Mouse (Mus musculus) neural tube, embryonic 12.5 days (tissue): ENCODE measurements around the gene Olfr1158. TPM values are rescaled to one million over a fixed set of nuclear protein-coding genes. Genes with fewer than 3 reads are reported as not detected.
"Not testable (repeated sequence)": the region's sequence is repeated elsewhere in the genome, so short reads cannot be mapped to it uniquely, and the experiment has no call there.

Source experiments
- ATAC-seq: fragments of 200-750 bp; cut with Nextera tagmentation; 2 replicates; pipeline ENCODE4 v1.8.0; 2017; ENCODE audit warnings: low read depth, mild to moderate bottlenecking, moderate TSS enrichment, moderate library complexity; ENCODE audit not compliant: low FRiP score
- H3K27ac ChIP-seq: fragments of 300-500 bp; sonication (generic); 2 replicates; pipeline ENCODE4 v1.5.1; 2016
- H3K27me3 ChIP-seq: fragments of 300-500 bp; sonication (generic); replicated peaks from 2 replicates; pipeline ENCODE4 v1.6.1; 2016; ENCODE audit warnings: mild to moderate bottlenecking
- H3K36me3 ChIP-seq: fragments of 300-500 bp; sonication (generic); 2 replicates; pipeline ENCODE4 v1.6.1; 2016; ENCODE audit warnings: mild to moderate bottlenecking
- H3K4me1 ChIP-seq: fragments of 300-500 bp; sonication (generic); 2 replicates; pipeline ENCODE4 v1.6.1; 2016
- H3K4me2 ChIP-seq: fragments of 300-500 bp; sonication (generic); replicated peaks from 2 replicates; pipeline ENCODE4 v1.6.1; 2016; ENCODE audit warnings: mild to moderate bottlenecking
- H3K4me3 ChIP-seq: fragments of 300-500 bp; sonication (generic); 2 replicates; pipeline ENCODE4 v1.5.1; 2016
- H3K9ac ChIP-seq: fragments of 300-500 bp; sonication (generic); 2 replicates; pipeline ENCODE4 v1.6.1; 2016; ENCODE audit warnings: mild to moderate bottlenecking
- H3K9me3 ChIP-seq: fragments of 300-500 bp; sonication (generic); 2 replicates; pipeline ENCODE4 v1.6.1; 2016; ENCODE audit warnings: mild to moderate bottlenecking
- WGBS: fragments of 180-500 bp; shearing (Covaris S2); methylation state at CpG from one replicate; pipeline ENCODE4 v1.1.7; 2016; 5-methylcytosine and 5-hydroxymethylcytosine counted together
- polyA plus RNA-seq: library from polyadenylated mRNA; unstranded; fragments of >200 nt; fragmentation: Nextera tagmentation; extraction: Ambion mirVana; gene quantifications from 2 replicates; pipeline ENCODE4 v1.2.1, GENCODE M21; 2016

The Olfr1158 gene
- polyA plus RNA-seq, result not detected in 2 replicates

GRCm38 (mm10) chr2:87989813-87990212 is at the start of gene Olfr1158:
Olfr1158 (plus strand) TSS chr2:87990113.
- H3K36me3 ChIP-seq, result no peaks in the 10 kb centered on the region
- ATAC-seq, result no peak
- H3K4me1 ChIP-seq, result no peaks in the 10 kb centered on the region
- H3K4me3 ChIP-seq, result no peak within 1 kb of the TSS
- no peak within 1 kb of the TSS for H3K9ac ChIP-seq
- H3K27ac ChIP-seq, result no peak within 1 kb of the TSS
- no peaks in the 10 kb centered on the region for H3K27me3 ChIP-seq
- no peaks in the 10 kb centered on the region for H3K9me3 ChIP-seq
- no peak within 1 kb of the TSS for H3K4me2 ChIP-seq

- 95% methylated on average over 1 of the region's 1 CpGs for WGBS
Measured at GRCm38 (mm10) chr2:87945037-87945436, 44.9 kb upstream of the Olfr1158 start, which contains the start of gene Olfr1155. Olfr1155 (minus strand) TSS chr2:87945137.

GRCm38 (mm10) chr2:87953000-87953399 is 36.9 kb upstream of the Olfr1158 start, which contains the start of gene Olfr1156:
Olfr1156 (minus strand) TSS chr2:87953100.
- H3K9ac ChIP-seq, result no peak within 1 kb of the TSS
- no peaks in the 10 kb centered on the region for H3K9me3 ChIP-seq
- no peak within 1 kb of the TSS for H3K27ac ChIP-seq
- H3K4me1 ChIP-seq, result no peaks in the 10 kb centered on the region
- H3K4me2 ChIP-seq, result no peak within 1 kb of the TSS
- no peaks in the 10 kb centered on the region for H3K27me3 ChIP-seq
- ATAC-seq, result no peak
- H3K36me3 ChIP-seq, result no peaks in the 10 kb centered on the region
- no peak within 1 kb of the TSS for H3K4me3 ChIP-seq

More at GRCm38 (mm10) chr2:87945037-87945436, 44.9 kb upstream of the Olfr1158 start, which contains the start of gene Olfr1155:
- Histone ChIP-seq H3K4me2 (no peak within 1 kb of the TSS), H3K27ac (no peak within 1 kb of the TSS), H3K4me1 (no peaks in the 10 kb centered on the region), H3K36me3 (no peaks in the 10 kb centered on the region), H3K4me3 (no peak within 1 kb of the TSS), H3K27me3 (no peaks in the 10 kb centered on the region), H3K9me3 (no peaks in the 10 kb centered on the region), H3K9ac (no peak within 1 kb of the TSS)
- ATAC-seq, result no peak

GRCm38 (mm10) chr2:87968199-87968598 is 21.7 kb upstream of the Olfr1158 start, which contains the start of gene Olfr1157:
Olfr1157 (minus strand) TSS chr2:87968299.
- Histone ChIP-seq H3K36me3 (no peaks in the 10 kb centered on the region), H3K4me2 (no peak within 1 kb of the TSS), H3K4me3 (no peak within 1 kb of the TSS), H3K9me3 (no peaks in the 10 kb centered on the region), H3K27me3 (no peaks in the 10 kb centered on the region), H3K9ac (no peak within 1 kb of the TSS), H3K27ac (no peak within 1 kb of the TSS), H3K4me1 (no peaks in the 10 kb centered on the region)
- ATAC-seq, result no peak
- WGBS, result 93% methylated on average over 4 of the region's 4 CpGs

- H3K4me2 ChIP-seq, result no peak within 1 kb of the TSS
- H3K27ac ChIP-seq, result no peak within 1 kb of the TSS
- no peak within 1 kb of the TSS for H3K4me3 ChIP-seq
- H3K4me1 ChIP-seq, result no peaks in the 10 kb centered on the region
- no peak within 1 kb of the TSS for H3K9ac ChIP-seq
- no peak for ATAC-seq
- 80% methylated on average over 3 of the region's 3 CpGs for WGBS
- no peaks in the 10 kb centered on the region for H3K9me3 ChIP-seq
- H3K27me3 ChIP-seq, result no peaks in the 10 kb centered on the region
- H3K36me3 ChIP-seq, result no peaks in the 10 kb centered on the region
Measured at GRCm38 (mm10) chr2:87974563-87974962, 15.3 kb upstream of the Olfr1158 start, which contains the start of gene Olfr74. Olfr74 (minus strand) TSS chr2:87974663.

GRCm38 (mm10) chr2:88007515-88008318 is 17.8 kb downstream of the Olfr1158 start, which contains the start of gene Olfr1160:
Olfr1160 (minus strand) TSS chr2:88008268.
- Histone ChIP-seq H3K4me1 (no peaks in the 10 kb centered on the region), H3K27me3 (no peaks in the 10 kb centered on the region)
- ATAC-seq, result no peak

GRCm38 (mm10) chr2:88022474-88022873 is 32.6 kb downstream of the Olfr1158 start, which contains the start of gene Olfr1161:
Olfr1161 (plus strand) TSS chr2:88022774.
- not testable (repeated sequence) for H3K4me2 ChIP-seq, H3K9ac ChIP-seq, H3K9me3 ChIP-seq, H3K4me3 ChIP-seq, H3K27me3 ChIP-seq, ATAC-seq, H3K4me1 ChIP-seq, H3K27ac ChIP-seq, H3K36me3 ChIP-seq
- WGBS, result 93% methylated on average over 1 of the region's 1 CpGs

More at GRCm38 (mm10) chr2:88007515-88008318, 17.8 kb downstream of the Olfr1158 start, which contains the start of gene Olfr1160:
- H3K9me3 ChIP-seq, result no peaks in the 10 kb centered on the region
- no peak within 1 kb of the TSS for H3K4me2 ChIP-seq
- no peak within 1 kb of the TSS for H3K4me3 ChIP-seq
- no peak within 1 kb of the TSS for H3K27ac ChIP-seq
- no peaks in the 10 kb centered on the region for H3K36me3 ChIP-seq
- no peak within 1 kb of the TSS for H3K9ac ChIP-seq

- Histone ChIP-seq H3K36me3 (no peaks in the 10 kb centered on the region), H3K27ac (no peak within 1 kb of the TSS), H3K27me3 (no peaks in the 10 kb centered on the region), H3K4me2 (no peak within 1 kb of the TSS), H3K9me3 (no peaks in the 10 kb centered on the region), H3K9ac (no peak within 1 kb of the TSS), H3K4me1 (no peaks in the 10 kb centered on the region), H3K4me3 (no peak within 1 kb of the TSS)
- ATAC-seq, result no peak
Measured at GRCm38 (mm10) chr2:88037599-88037998, 47.7 kb downstream of the Olfr1158 start, which contains the start of gene Olfr73. Olfr73 (minus strand) TSS chr2:88037699.

Other genes starting within 250 kb of the Olfr1158 start
- not detected in 2 replicates for gene Olfr1140, start 246.4 kb upstream of the Olfr1158 start, polyA plus RNA-seq
- gene Olfr1141, start 236.1 kb upstream of the Olfr1158 start, polyA plus RNA-seq, result not detected in 2 replicates
- not detected in 2 replicates for gene Olfr152, start 210.6 kb upstream of the Olfr1158 start, polyA plus RNA-seq
- gene Olfr1143, start 189.5 kb upstream of the Olfr1158 start, polyA plus RNA-seq, result not detected in 2 replicates
- not detected in 2 replicates for gene Olfr1145, start 180.3 kb upstream of the Olfr1158 start, polyA plus RNA-seq
- gene Olfr1148, start 159.6 kb upstream of the Olfr1158 start, polyA plus RNA-seq, result not detected in 2 replicates
- gene Olfr1150-ps1, start 146.1 kb upstream of the Olfr1158 start, polyA plus RNA-seq, result not detected in 2 replicates
- not detected in 2 replicates for gene Olfr1151, start 134.3 kb upstream of the Olfr1158 start, polyA plus RNA-seq
- 0.03 TPM in 1 of 2 replicates, not detected in the other for gene Olfr1152, start 123.6 kb upstream of the Olfr1158 start, polyA plus RNA-seq
- not detected in 2 replicates for gene Olfr1153, start 95.2 kb upstream of the Olfr1158 start, polyA plus RNA-seq
- not detected in 2 replicates for gene Olfr1154, start 84.9 kb upstream of the Olfr1158 start, polyA plus RNA-seq
- not detected in 2 replicates for gene Olfr1155, start 45.0 kb upstream of the Olfr1158 start, polyA plus RNA-seq
- not detected in 2 replicates for gene Olfr1156, start 37.0 kb upstream of the Olfr1158 start, polyA plus RNA-seq
- gene Olfr1157, start 21.8 kb upstream of the Olfr1158 start, polyA plus RNA-seq, result not detected in 2 replicates
- gene Olfr74, start 15.4 kb upstream of the Olfr1158 start, polyA plus RNA-seq, result not detected in 2 replicates
- gene Olfr1160, start 18.2 kb downstream of the Olfr1158 start, polyA plus RNA-seq, result not detected in 2 replicates
- not detected in 2 replicates for gene Olfr1161, start 32.7 kb downstream of the Olfr1158 start, polyA plus RNA-seq
- gene Olfr73, start 47.6 kb downstream of the Olfr1158 start, polyA plus RNA-seq, result not detected in 2 replicates
- gene Olfr1162, start 61.0 kb downstream of the Olfr1158 start, polyA plus RNA-seq, result not detected in 2 replicates
- not detected in 2 replicates for gene Olfr1163, start 81.7 kb downstream of the Olfr1158 start, polyA plus RNA-seq
- not detected in 2 replicates for gene Olfr1164, start 103.9 kb downstream of the Olfr1158 start, polyA plus RNA-seq
- not detected in 2 replicates for gene Olfr1166, start 138.2 kb downstream of the Olfr1158 start, polyA plus RNA-seq
- not detected in 2 replicates for gene Olfr1167, start 165.1 kb downstream of the Olfr1158 start, polyA plus RNA-seq
- gene Olfr1168, start 191.8 kb downstream of the Olfr1158 start, polyA plus RNA-seq, result not detected in 2 replicates
- gene Olfr1170, start 238.2 kb downstream of the Olfr1158 start, polyA plus RNA-seq, result not detected in 2 replicates